17 mouse cellular contexts compared by ENCODE assay signal in genomic region chr14:100017219-100017618, GRCm38 (mm10).
"Had no signal": no experiment of that assay in that cellular context is flagged by ENCODE, and none has a peak within 500 bp of the region (broad histone marks: within the 10 kb centered on the region; RNA-seq: fewer than 3 reads in every experiment).

No protein-coding gene starts in this region.

- DNase-seq: left cerebral cortex, postnatal 4 days; liver; liver, embryonic 13.5 days; liver, postnatal 0 days; lung, adult 18-20 months; lung, adult 2 months; lung, embryonic 14.5 days; lung, postnatal 10 days; lung, postnatal 14 days; lung, postnatal 36 days; lung, postnatal 4 days; midbrain, embryonic 14.5 days had no signal

- ATAC-seq: liver, embryonic 12.5 days; liver, postnatal 0 days; lung, postnatal 0 days; midbrain, embryonic 13.5 days; midbrain, embryonic 15.5 days; midbrain, embryonic 16.5 days had no signal
